Mouse (Mus musculus) embryonic fibroblast, embryonic 13.5 days (primary cell): Measurements from ENCODE around the gene Lgr4.

Experiments
- CTCF ChIP-seq: IDR thresholded peaks from 2 replicates; pipeline ENCODE4 v1.5.1; 2011; ENCODE audit warnings: mild to moderate bottlenecking, control low read depth, low read length, moderate library complexity, borderline replicate concordance; ENCODE audit not compliant: insufficient read depth
- POLR2A ChIP-seq: IDR thresholded peaks from 2 replicates; pipeline ENCODE4 v1.6.1; 2011; ENCODE audit warnings: low read depth, mild to moderate bottlenecking, control low read depth, low read length, moderate library complexity

- no peak for TF ChIP-seq POLR2A
- no peak for TF ChIP-seq CTCF
These were observed 42.1 kb downstream of the Lgr4 start for GRCm38 (mm10) chr2:109959407-109960075.
